Mouse (Mus musculus): ENCODE measurements around the gene Hic1. TPM values are rescaled to one million over a fixed set of nuclear protein-coding genes. Genes with fewer than 3 reads are reported as not detected.
A peak's percentile ranks its signal among the peaks of the same experiment; 100 is the strongest.

The Hic1 gene
- polyA plus RNA-seq, 1 experiment from 2014 or later, result 6.4 TPM

DNA sequence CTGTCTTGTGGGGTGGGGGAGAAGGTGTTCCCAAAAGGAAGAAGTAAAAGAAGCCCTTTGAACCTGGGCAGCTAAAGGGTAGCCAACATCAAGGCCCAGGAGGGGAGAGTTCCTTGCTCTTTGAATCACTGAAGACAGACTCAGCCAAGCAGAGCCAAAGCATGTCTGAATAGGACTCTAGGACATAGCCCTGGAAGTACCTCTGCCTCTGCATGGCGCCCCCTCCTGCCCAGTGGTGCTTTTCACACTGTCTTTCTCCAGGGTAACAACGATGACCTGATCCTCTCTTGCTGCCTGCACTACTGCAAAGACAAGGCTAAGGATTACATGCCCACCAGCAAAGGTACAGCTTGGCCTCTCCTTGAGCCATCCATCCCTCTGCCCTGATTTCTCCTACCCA is 9.8 kb downstream of the Hic1 start:
- Histone ChIP-seq H3K4me1 (ENCODE audit: control insufficient read depth in 2 of 2, insufficient read depth in 2 of 2, low read length in 2 of 2) (peaks cover 18 to 27% of the 10 kb centered on the region in 2 experiments), H3K27ac (replicated peaks in 1 of 2; ENCODE audit: control insufficient read depth in 1 of 2, insufficient read depth in 1 of 2, low read depth in 2 of 2, low read length in 2 of 2) (no peak overlapping the region), H3K4me2 (ENCODE audit: low read length) (no peak overlapping the region), H3K36me3 (ENCODE audit: control insufficient read depth, insufficient read depth, low read length) (peaks cover 66% of the 10 kb centered on the region), H3K9ac (ENCODE audit: low read length) (no peak overlapping the region), H3K27me3 (ENCODE audit: control insufficient read depth, insufficient read depth, low read length) (no peaks in the 10 kb centered on the region; the same call in none of the 2 replicates), H3K9me3 (ENCODE audit: control insufficient read depth, low read length) (no peaks in the 10 kb centered on the region), H3K4me3 (ENCODE audit: control insufficient read depth in 1 of 2, insufficient read depth in 1 of 2, low read depth in 1 of 2, low read length in 2 of 2) (no peak overlapping the region)
- no peak for ATAC-seq (ENCODE audit: insufficient number of reproducible peaks, insufficient read depth, low FRiP score, low read depth)
- 57% methylated on average over 2 of the region's 2 CpGs for WGBS

DNA sequence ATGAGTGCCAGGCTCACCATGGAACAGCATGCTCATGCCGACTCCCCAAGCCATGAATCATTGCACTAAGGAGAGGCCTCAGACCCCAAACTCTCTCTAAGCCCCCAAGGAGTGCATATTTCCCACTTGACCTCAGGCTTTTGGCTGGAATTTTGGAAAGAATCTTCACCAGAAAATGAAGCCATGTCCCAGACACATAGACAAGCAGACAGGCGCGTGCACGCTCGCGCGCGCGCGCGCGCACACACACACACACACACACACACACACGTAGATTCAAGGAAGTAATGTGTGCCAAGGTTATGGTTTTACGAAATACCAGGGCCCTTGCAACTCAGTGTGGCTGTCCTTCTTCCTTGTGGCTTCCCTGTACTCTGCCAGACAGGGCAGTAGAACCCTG is 10.9 kb downstream of the Hic1 start:
- Histone ChIP-seq H3K4me2 (ENCODE audit: low read length) (no peak overlapping the region), H3K36me3 (ENCODE audit: control insufficient read depth, insufficient read depth, low read length) (peaks cover 55% of the 10 kb centered on the region), H3K27me3 (ENCODE audit: control insufficient read depth, insufficient read depth, low read length) (no peaks in the 10 kb centered on the region), H3K9ac (ENCODE audit: low read length) (no peak overlapping the region), H3K9me3 (ENCODE audit: control insufficient read depth, low read length) (no peaks in the 10 kb centered on the region), H3K4me1 (ENCODE audit: control insufficient read depth in 2 of 2, insufficient read depth in 2 of 2, low read length in 2 of 2) (peaks cover 20 to 33% of the 10 kb centered on the region in 2 experiments), H3K27ac (replicated peaks in 1 of 2; ENCODE audit: control insufficient read depth in 1 of 2, insufficient read depth in 1 of 2, low read depth in 2 of 2, low read length in 2 of 2) (no peak overlapping the region), H3K4me3 (ENCODE audit: control insufficient read depth in 1 of 2, insufficient read depth in 1 of 2, low read depth in 1 of 2, low read length in 2 of 2) (no peak overlapping the region)
- WGBS, result 90% methylated on average over 14 of the region's 14 CpGs
- no peak for ATAC-seq (ENCODE audit: insufficient number of reproducible peaks, insufficient read depth, low FRiP score, low read depth)

DNA sequence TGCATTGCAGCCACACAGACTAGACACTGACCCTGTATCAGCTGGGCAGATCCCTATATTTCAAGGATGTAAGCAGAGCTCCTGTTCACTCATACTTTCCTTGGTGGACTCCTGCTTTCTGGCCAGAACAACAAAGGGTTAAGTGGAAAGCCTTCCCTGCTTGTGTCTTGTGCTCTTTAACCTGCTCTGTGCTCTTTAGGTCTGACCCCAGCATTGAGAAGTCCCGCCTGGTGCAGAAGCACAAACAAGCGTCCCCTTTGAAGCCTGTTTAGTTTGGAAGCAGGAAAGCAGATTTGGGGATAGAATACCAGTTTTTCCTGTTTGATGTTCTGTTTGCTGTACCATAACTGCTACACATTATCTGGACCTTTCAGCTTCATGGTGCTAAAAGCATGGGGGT is 11.4 kb downstream of the Hic1 start:
- Histone ChIP-seq H3K27ac (replicated peaks in 1 of 2; ENCODE audit: control insufficient read depth in 1 of 2, insufficient read depth in 1 of 2, low read depth in 2 of 2, low read length in 2 of 2) (no peak overlapping the region), H3K4me1 (ENCODE audit: control insufficient read depth in 2 of 2, insufficient read depth in 2 of 2, low read length in 2 of 2) (peaks cover 22 to 33% of the 10 kb centered on the region in 2 experiments), H3K9me3 (ENCODE audit: control insufficient read depth, low read length) (no peaks in the 10 kb centered on the region), H3K9ac (ENCODE audit: low read length) (no peak overlapping the region), H3K27me3 (ENCODE audit: control insufficient read depth, insufficient read depth, low read length) (no peaks in the 10 kb centered on the region), H3K4me3 (ENCODE audit: control insufficient read depth in 1 of 2, insufficient read depth in 1 of 2, low read depth in 1 of 2, low read length in 2 of 2) (no peak overlapping the region), H3K4me2 (ENCODE audit: low read length) (no peak overlapping the region), H3K36me3 (ENCODE audit: control insufficient read depth, insufficient read depth, low read length) (peaks cover 49% of the 10 kb centered on the region)
- no peak for ATAC-seq (ENCODE audit: insufficient number of reproducible peaks, insufficient read depth, low FRiP score, low read depth)
- WGBS, result 66% methylated on average over 2 of the region's 2 CpGs

DNA sequence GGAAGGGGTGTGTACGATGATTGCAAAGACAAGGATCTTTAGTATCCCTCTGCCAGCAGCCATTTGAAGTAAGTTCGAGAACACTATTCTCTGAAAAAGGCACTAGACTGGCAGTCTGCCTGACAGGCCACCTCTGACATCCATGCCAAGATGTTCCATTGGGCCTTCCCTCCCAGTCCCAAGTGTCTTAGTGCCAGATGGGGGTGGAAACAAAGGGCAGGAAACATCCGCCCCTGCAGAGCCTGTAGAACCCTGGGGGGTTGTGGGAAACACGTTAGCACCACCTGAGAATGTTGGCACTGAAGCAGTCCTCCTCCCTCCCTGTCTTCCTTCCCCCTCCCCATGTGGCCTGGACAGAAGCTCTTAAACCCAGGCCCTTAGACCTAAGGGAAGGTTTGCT is 12.3 kb downstream of the Hic1 start:
- Histone ChIP-seq H3K4me1 (ENCODE audit: control insufficient read depth in 2 of 2, insufficient read depth in 2 of 2, low read length in 2 of 2) (peaks cover 23 to 32% of the 10 kb centered on the region in 2 experiments), H3K9ac (ENCODE audit: low read length) (0 out of 2 replicates have a peak overlapping the region, but pooled peaks have one; percentile 17)

DNA sequence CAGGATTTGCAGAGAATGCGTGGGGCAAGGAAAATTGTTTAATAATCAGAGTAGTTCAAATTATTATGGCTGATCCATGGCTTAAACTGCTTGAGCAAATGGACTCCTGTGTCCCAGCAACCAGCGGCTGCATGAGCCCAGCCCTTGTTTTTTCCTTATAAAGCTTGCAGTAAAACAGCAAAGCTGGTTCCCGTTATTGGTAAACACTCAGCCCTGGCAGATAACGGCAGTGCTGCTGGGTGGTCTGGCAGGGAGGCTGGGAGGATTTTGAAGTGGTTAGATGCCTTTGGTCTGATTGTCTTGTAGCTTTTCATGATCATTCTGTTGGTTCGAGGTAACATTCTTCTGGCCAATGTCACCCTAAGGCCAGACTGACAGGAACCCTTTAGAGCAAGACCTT is 12.9 kb downstream of the Hic1 start:
- no peaks in the 10 kb centered on the region for H3K9me3 ChIP-seq (ENCODE audit: control insufficient read depth, low read length)
- 40% methylated on average over 5 of the region's 5 CpGs for WGBS
- peak overlapping the region in 1 of 2 experiments; percentile 5; a peak in 1 of 4 replicates for H3K27ac ChIP-seq (replicated peaks in 1 of 2; ENCODE audit: control insufficient read depth in 1 of 2, insufficient read depth in 1 of 2, low read depth in 2 of 2, low read length in 2 of 2)
- peaks cover 38% of the 10 kb centered on the region for H3K36me3 ChIP-seq (ENCODE audit: control insufficient read depth, insufficient read depth, low read length)
- no peaks in the 10 kb centered on the region for H3K27me3 ChIP-seq (ENCODE audit: control insufficient read depth, insufficient read depth, low read length)
- no peak overlapping the region for H3K4me2 ChIP-seq (ENCODE audit: low read length)
- no peak for ATAC-seq (ENCODE audit: insufficient number of reproducible peaks, insufficient read depth, low FRiP score, low read depth)
- H3K4me1 ChIP-seq (ENCODE audit: control insufficient read depth in 2 of 2, insufficient read depth in 2 of 2, low read length in 2 of 2), result peaks cover 19 to 25% of the 10 kb centered on the region in 2 experiments
- no peak overlapping the region for H3K4me3 ChIP-seq (ENCODE audit: control insufficient read depth in 1 of 2, insufficient read depth in 1 of 2, low read depth in 1 of 2, low read length in 2 of 2)
- H3K9ac ChIP-seq (ENCODE audit: low read length), result no peak overlapping the region

More for the DNA sequence above, 12.3 kb downstream of the Hic1 start:
- Histone ChIP-seq H3K36me3 (ENCODE audit: control insufficient read depth, insufficient read depth, low read length) (peaks cover 41% of the 10 kb centered on the region), H3K4me2 (ENCODE audit: low read length) (no peak overlapping the region), H3K27ac (replicated peaks in 1 of 2; ENCODE audit: control insufficient read depth in 1 of 2, insufficient read depth in 1 of 2, low read depth in 2 of 2, low read length in 2 of 2) (0 out of 4 replicates have a peak overlapping the region, but pooled peaks of 1 of the 2 experiments have one; percentile 5), H3K4me3 (ENCODE audit: control insufficient read depth in 1 of 2, insufficient read depth in 1 of 2, low read depth in 1 of 2, low read length in 2 of 2) (no peak overlapping the region), H3K27me3 (ENCODE audit: control insufficient read depth, insufficient read depth, low read length) (no peaks in the 10 kb centered on the region), H3K9me3 (ENCODE audit: control insufficient read depth, low read length) (no peaks in the 10 kb centered on the region)
- 50% methylated on average over 4 of the region's 4 CpGs for WGBS
- ATAC-seq (ENCODE audit: insufficient number of reproducible peaks, insufficient read depth, low FRiP score, low read depth), result no peak

DNA sequence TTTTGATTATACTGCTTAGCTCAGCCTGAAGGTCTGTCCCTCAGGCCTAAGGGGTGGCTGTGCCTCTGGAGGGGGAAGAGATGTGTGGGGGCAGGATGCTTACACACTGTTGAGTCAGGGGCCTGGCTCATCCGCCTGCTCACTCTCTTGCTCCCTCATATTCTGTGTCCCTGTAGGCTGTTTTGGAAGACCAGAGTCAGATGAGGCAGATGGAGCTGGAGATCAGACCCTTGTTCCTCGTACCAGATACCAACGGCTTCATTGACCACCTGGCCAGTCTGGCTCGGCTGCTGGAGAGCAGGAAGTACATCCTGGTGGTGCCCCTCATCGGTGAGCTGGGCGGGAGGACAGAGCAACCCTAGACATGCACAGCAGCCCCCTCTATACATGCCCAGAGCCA is 13.3 kb downstream of the Hic1 start:
- Histone ChIP-seq H3K4me3 (ENCODE audit: control insufficient read depth in 1 of 2, insufficient read depth in 1 of 2, low read depth in 1 of 2, low read length in 2 of 2) (no peak overlapping the region), H3K36me3 (ENCODE audit: control insufficient read depth, insufficient read depth, low read length) (peaks cover 36% of the 10 kb centered on the region), H3K9me3 (ENCODE audit: control insufficient read depth, low read length) (no peaks in the 10 kb centered on the region), H3K4me1 (ENCODE audit: control insufficient read depth in 2 of 2, insufficient read depth in 2 of 2, low read length in 2 of 2) (peaks cover 17 to 23% of the 10 kb centered on the region in 2 experiments), H3K4me2 (ENCODE audit: low read length) (no peak overlapping the region), H3K27ac (replicated peaks in 1 of 2; ENCODE audit: control insufficient read depth in 1 of 2, insufficient read depth in 1 of 2, low read depth in 2 of 2, low read length in 2 of 2) (peak overlapping the region in 1 of 2 experiments; percentile 28; a peak in 1 of 4 replicates), H3K9ac (ENCODE audit: low read length) (0 out of 2 replicates have a peak overlapping the region, but pooled peaks have one; percentile 14), H3K27me3 (ENCODE audit: control insufficient read depth, insufficient read depth, low read length) (no peaks in the 10 kb centered on the region)
- ATAC-seq (ENCODE audit: insufficient number of reproducible peaks, insufficient read depth, low FRiP score, low read depth), result no peak
- WGBS, result 49% methylated on average over 6 of the region's 6 CpGs

DNA sequence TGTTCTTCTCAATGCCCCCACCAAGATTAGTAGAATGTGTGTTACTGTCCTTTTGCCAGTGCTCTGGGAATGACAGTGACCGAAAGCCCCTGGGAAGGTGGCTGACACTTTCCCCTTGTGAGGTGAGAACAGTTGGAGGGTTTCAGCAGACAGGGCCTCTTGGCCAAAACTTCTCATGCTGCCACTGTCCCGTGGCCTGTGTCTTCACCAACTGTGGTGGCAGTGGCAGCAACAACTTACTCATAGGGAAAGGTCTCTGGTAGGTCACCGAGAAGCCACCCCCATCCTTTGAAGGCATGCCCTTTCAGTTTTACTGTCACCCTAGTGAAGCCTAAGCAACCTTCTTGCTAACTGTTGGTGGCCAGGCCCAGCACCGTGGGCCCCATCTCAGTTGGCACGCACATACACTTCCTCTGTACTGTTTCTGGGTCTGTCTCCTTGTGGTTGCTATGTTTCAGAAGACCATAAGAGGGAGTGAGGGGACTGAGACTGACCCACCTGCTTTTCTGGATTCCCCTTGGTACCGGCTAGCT is 15.2 kb downstream of the Hic1 start:
- H3K9ac ChIP-seq (ENCODE audit: low read length), result no peak overlapping the region
- H3K27me3 ChIP-seq (ENCODE audit: control insufficient read depth, insufficient read depth, low read length), result no peaks in the 10 kb centered on the region
- H3K9me3 ChIP-seq (ENCODE audit: control insufficient read depth, low read length), result no peaks in the 10 kb centered on the region
- ATAC-seq (ENCODE audit: insufficient number of reproducible peaks, insufficient read depth, low FRiP score, low read depth), result no peak
- H3K4me1 ChIP-seq (ENCODE audit: control insufficient read depth in 2 of 2, insufficient read depth in 2 of 2, low read length in 2 of 2), result peaks cover 17 to 19% of the 10 kb centered on the region in 2 experiments
- H3K36me3 ChIP-seq (ENCODE audit: control insufficient read depth, insufficient read depth, low read length), result peaks cover 33% of the 10 kb centered on the region
- 66% methylated on average over 6 of the region's 6 CpGs for WGBS
- no peak overlapping the region; a peak in 1 of 4 replicates for H3K27ac ChIP-seq (replicated peaks in 1 of 2; ENCODE audit: control insufficient read depth in 1 of 2, insufficient read depth in 1 of 2, low read depth in 2 of 2, low read length in 2 of 2)
- H3K4me3 ChIP-seq (ENCODE audit: control insufficient read depth in 1 of 2, insufficient read depth in 1 of 2, low read depth in 1 of 2, low read length in 2 of 2), result no peak overlapping the region
- no peak overlapping the region for H3K4me2 ChIP-seq (ENCODE audit: low read length)

Data from heart, embryonic 14.5 days (tissue).